Comparison of ENCODE assay signal across 1 mouse cellular context in the genomic region with DNA sequence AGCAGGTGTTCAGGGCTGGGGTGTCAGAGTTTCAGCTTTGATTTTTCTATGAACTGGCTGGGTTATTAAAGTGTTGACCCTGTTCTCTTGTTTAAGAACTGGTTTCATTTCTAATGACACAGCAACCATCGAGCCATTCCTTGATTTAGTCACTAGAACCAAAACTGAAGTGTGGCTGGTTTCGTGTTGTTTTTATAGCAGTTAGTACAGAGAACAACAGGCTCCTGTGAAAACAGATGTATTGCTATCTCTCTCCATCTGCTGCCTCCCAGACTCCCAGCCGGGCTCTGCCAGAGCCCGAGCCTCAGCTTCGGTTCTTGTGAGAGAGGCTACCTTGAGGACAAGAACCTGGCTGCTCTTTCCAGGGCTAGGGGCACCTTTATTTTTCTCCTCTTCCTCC.
TF ChIP-seq lines count a peak whose summit lies in the region.

No protein-coding gene starts in this region.

TF ChIP-seq in CH12.LX, 34 proteins besides CTCF, POLR2A, EP300 and RAD21 (continued from another document):
- peak; percentile 71 for TF ChIP-seq JUND (conservative IDR thresholded peaks at IDR 0.05; ENCODE audit: low read depth, low read length)
- TF ChIP-seq POLR2AphosphoS2 (IDR thresholded peaks at IDR 0.05; ENCODE audit: low read depth, low read length): no peak
